Comparison of ENCODE assay signal across 30 mouse cellular contexts in genomic region chr13:43817461-43817860, GRCm38 (mm10). TPM values are rescaled to one million over a fixed set of nuclear protein-coding genes. Genes with fewer than 3 reads are reported as not detected.
"Had no signal": no experiment of that assay in that cellular context is flagged by ENCODE, and none has a peak within 500 bp of the region (broad histone marks: within the 10 kb centered on the region; RNA-seq: fewer than 3 reads in every experiment).

No protein-coding gene starts in this region.

- H3K27ac ChIP-seq: embryonic facial prominence, embryonic 10.5 days; embryonic facial prominence, embryonic 12.5 days; embryonic facial prominence, embryonic 13.5 days; embryonic facial prominence, embryonic 15.5 days; forebrain, embryonic 10.5 days; forebrain, embryonic 12.5 days; forebrain, embryonic 13.5 days; forebrain, embryonic 15.5 days; gastrocnemius, adult 2 months; heart, adult 2 months had no signal

- H3K36me3 ChIP-seq: embryonic facial prominence, embryonic 10.5 days; embryonic facial prominence, embryonic 12.5 days; embryonic facial prominence, embryonic 13.5 days; embryonic facial prominence, embryonic 15.5 days; forebrain, embryonic 10.5 days; forebrain, embryonic 12.5 days; forebrain, embryonic 15.5 days had no signal

- H3K4me1 ChIP-seq: embryonic facial prominence, embryonic 10.5 days; embryonic facial prominence, embryonic 12.5 days; embryonic facial prominence, embryonic 13.5 days; embryonic facial prominence, embryonic 15.5 days; forebrain, embryonic 10.5 days; forebrain, embryonic 12.5 days; forebrain, embryonic 13.5 days; forebrain, embryonic 15.5 days had no signal

- H3K4me2 ChIP-seq: embryonic facial prominence, embryonic 12.5 days; embryonic facial prominence, embryonic 13.5 days; embryonic facial prominence, embryonic 15.5 days; forebrain, embryonic 12.5 days; forebrain, embryonic 13.5 days; forebrain, embryonic 15.5 days had no signal

- H3K9ac ChIP-seq: embryonic facial prominence, embryonic 12.5 days; embryonic facial prominence, embryonic 13.5 days; embryonic facial prominence, embryonic 15.5 days; forebrain, embryonic 12.5 days; forebrain, embryonic 13.5 days; forebrain, embryonic 15.5 days; forebrain, postnatal 0 days had no signal

- H3K9me3 ChIP-seq: embryonic facial prominence, embryonic 13.5 days; embryonic facial prominence, embryonic 15.5 days; forebrain, embryonic 10.5 days; forebrain, embryonic 12.5 days; forebrain, embryonic 13.5 days; forebrain, embryonic 15.5 days had no signal

- ATAC-seq: forebrain, embryonic 13.5 days; forebrain, embryonic 14.5 days; forebrain, embryonic 15.5 days; forebrain, embryonic 16.5 days; forebrain, postnatal 0 days had no signal

- H3K4me3 ChIP-seq: embryonic facial prominence, embryonic 10.5 days; embryonic facial prominence, embryonic 12.5 days; embryonic facial prominence, embryonic 13.5 days; embryonic facial prominence, embryonic 15.5 days; erythroblast, embryonic 14.5 days; forebrain, embryonic 10.5 days; forebrain, embryonic 12.5 days; forebrain, embryonic 13.5 days; forebrain, embryonic 15.5 days; gastrocnemius, adult 2 months; heart, adult 2 months had no signal

- DNase-seq: cerebellum, adult 8-10 months; cerebellum, adult 9-10 months; cerebellum, adult 9-11 months; cerebellum, postnatal 10 days; cerebellum, postnatal 14 days; cerebellum, postnatal 25 days; cerebellum, postnatal 36 days; embryo, embryonic 11 days; forebrain, postnatal 0 days; gastrocnemius, adult 2 months; gastrocnemius, postnatal 10 days; gastrocnemius, postnatal 14 days; gastrocnemius, postnatal 25 days; gastrocnemius, postnatal 36 days; heart, adult 11 months; heart, adult 18-20 months; heart, adult 2 months had no signal

- H3K27me3 ChIP-seq: embryonic facial prominence, embryonic 12.5 days; embryonic facial prominence, embryonic 13.5 days; embryonic facial prominence, embryonic 15.5 days; forebrain, embryonic 12.5 days; forebrain, embryonic 13.5 days; forebrain, embryonic 15.5 days had no signal

RNA-seq across cellular contexts. Expression of gene Cd83, which starts 32.9 kb away (rescaled TPM):
- total RNA-seq: common myeloid progenitor, adult 5-6 weeks; granulocyte monocyte progenitor cell, adult 5-6 weeks had no signal
- polyA plus RNA-seq: erythroblast, embryonic 14.5 days had no signal
